Mouse (Mus musculus): ENCODE measurements around the gene Cyp2c68.
"Not testable (repeated sequence)": the region's sequence is repeated elsewhere in the genome, so short reads cannot be mapped to it uniquely, and the experiment has no call there.

The Cyp2c68 gene

DNA sequence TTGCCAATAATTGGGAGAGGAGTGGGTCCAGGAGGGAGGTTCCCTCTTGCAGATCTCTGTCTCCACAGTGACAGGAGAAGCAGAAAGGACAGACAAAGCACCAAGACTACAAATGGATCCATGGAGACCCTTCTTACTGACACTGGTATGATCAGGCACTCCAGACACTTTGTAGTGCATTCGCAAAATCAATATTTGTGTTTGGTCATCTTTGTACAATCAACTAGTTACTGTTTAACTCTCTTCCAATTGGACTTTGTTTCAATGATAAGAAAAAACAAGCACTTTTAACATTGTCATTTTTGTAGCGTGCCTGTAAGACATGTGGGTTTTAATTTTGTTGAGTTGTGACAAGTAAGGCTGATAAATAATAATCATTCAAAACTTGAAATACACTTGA, at the start of gene Cyp2c68:
Gene Cyp2c68, minus strand, starts transcription at position 135 of the 400 bp plus-strand sequence.
- no peak for DNase-seq (ENCODE audit: low spot score in 2 of 2)

DNA sequence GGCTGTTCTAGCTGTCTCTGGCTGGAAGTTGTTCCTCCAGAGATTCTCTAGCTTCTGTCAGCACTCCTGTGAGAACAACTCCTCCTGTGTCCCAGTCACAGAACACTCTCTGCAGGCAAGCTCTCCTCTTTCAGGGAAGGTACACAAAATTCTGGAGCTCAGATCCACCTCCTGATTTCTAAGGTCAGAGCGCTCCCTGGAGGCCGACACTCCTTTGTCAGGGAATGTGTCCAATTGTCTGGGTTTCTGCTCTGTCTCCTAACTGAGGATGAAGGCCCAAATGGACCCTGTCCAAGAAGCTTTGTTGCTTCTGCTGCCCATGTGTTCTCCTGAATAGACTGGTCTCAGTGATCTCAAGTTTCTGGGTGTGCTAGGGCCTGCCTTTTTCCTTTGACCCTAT, 44.6 kb upstream of the Cyp2c68 start:
- DNase-seq (ENCODE audit: low spot score in 2 of 2), result not testable (repeated sequence)

DNA sequence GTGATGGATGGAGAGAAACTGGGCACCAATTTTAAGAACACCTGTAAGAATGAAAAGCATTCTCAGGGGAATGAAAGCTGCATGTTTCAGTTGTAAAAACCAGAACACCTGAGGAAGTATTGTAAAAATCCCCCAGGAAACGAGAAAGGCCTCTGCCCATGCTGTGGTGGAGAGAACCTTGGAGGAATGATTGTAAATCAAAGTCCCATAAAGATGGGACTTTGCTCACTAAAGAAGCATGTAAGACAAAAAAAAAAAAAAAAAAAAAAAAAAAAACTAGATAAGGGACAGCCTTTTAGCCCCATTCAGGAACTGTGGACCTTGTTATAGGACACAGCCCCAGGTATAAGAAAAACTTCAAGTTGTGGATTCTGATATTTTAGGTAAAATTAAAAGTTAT, 4.5 kb upstream of the Cyp2c68 start:
- DNase-seq (ENCODE audit: low spot score in 2 of 2), result no peak

DNA sequence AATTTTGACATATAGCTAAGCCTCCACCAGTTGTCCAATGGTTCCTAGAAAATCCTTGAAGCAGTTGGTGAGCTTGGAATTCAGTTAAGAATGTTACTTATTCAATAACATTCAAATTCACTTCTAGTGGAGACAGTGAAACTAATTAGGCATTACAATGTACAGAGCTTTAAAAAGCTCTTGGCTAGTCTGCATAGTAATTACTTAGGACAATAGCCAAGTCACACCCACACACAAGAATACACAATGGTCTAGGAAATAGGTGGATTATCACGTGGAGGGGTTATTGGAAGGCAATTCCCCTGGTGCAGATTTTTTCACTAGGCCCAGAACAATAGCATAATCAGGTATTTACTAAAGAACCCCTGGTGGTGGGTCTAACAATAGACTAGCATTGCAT, 3.5 kb upstream of the Cyp2c68 start:
- not testable (repeated sequence) for DNase-seq (ENCODE audit: low spot score in 2 of 2)

DNA sequence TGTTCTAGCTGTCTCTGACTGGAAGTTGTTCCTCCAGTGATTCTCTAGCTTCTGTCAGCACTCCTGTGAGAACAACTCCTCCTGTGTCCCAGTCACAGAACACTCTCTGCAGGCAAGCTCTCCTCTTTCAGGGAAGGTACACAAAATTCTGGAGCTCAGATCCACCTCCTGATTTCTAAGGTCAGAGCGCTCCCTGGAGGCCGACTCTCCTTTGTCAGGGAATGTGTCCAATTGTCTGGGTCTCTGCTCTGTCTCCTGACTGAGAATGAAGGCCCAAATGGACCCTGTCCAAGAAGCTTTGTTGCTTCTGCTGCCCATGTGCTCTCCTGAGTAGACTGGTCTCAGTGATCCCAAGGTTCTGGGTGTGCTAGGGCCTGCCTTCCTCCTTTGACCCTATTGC, 29.7 kb downstream of the Cyp2c68 start:
- not testable (repeated sequence) for DNase-seq (ENCODE audit: low spot score in 2 of 2)

DNA sequence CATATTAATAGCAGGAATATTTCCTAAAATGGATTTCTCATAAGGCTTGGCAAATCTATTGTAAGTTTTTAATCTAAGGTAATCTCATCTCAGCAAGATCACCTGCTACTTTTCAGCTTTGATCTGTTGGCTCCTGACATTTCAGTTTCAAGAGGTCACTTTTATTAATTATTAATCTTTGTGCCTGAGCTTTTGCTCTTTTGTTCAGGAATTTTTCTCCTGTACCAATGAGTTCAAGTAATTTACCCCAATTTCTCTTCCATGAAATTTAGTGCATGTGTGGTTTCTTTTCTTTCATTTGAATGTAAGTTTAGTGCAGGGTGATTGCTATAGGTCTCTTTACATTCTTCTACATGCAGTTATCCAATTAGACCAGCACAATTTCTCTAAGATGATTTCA, 75.2 kb downstream of the Cyp2c68 start:
- not testable (repeated sequence) for DNase-seq (ENCODE audit: low spot score in 2 of 2)

DNA sequence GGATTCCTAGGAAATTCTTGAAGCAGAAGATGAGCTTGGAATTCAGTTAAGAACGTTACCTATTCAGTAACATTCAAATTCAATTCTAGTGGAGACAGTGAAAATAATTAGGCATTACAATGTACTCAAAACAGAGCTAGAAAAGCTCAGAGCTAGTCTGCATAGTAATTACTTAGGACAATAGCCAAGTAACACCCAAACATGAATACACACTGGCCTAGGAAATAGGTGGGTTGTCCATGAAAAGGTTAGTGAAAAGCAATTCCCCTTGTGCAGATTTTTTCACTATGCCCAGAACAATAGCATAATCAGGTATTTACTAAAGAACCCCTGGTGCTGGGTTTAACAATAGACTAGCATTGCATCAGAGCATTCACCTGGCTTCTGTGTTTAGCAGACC, 88.5 kb downstream of the Cyp2c68 start:
- DNase-seq (ENCODE audit: low spot score in 2 of 2), result no peak

DNA sequence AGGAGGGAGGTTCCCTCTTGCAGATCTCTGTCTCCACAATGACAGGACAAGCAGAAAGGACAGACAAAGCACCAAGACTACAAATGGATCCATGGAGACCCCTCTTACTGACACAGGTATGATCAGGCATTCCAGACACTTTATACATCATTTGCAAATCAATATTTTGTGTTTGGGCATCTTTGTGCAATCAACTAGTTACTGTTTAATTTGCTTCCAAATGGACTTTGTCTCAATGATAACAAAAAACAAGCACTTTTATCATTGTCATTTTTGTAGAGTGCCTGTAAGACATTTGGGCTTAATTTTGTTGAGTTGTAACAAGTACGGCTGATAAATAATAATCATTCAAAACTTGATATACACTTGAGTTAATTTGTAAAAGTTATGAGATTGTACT, 91.9 kb downstream of the Cyp2c68 start, which contains the start of gene Cyp2c67:
Gene Cyp2c67, minus strand, starts transcription at position 114 of the 400 bp plus-strand sequence.
- no peak for DNase-seq (ENCODE audit: low spot score in 2 of 2)

DNA sequence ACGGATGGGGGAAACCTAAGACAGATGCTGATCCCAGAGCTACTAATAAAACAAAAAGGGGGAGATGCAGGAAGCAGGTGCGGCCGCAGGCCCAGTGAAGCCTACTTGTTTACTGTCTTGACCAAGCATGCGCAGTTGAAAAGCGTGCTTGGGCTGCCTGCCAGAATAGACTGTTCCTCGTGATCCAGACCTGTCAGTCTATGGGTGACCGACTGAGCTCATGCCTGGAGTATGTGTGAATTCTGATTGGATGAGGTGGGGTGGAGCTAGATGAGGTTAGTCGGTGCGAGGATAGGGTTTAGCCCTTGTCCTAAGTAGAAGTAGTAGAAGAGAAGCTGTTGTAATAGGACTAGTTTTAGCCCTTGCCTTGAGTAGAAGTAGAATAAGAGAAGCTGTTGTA, 93.3 kb downstream of the Cyp2c68 start:
- no peak for DNase-seq (ENCODE audit: low spot score in 2 of 2)

DNA sequence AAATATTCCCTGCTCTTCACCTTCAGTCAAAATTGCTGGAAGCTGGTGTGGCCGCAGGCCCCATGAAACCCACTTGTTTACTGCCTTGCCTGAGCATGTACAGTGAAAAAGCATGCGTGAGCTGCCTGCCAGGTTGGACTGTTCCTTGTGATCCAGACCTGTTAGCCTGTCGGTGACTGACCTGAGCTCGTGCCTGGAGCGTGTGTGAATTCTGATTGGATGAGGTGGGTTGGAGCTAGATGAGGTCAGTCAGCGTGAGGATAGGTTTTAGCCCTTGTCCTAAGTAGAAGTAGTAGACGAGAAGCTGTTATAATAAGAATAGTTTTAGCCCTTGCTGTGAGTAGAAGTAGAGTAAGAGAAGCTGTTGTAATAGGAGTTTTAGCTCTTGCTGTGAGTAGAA, 96.3 kb downstream of the Cyp2c68 start:
- not testable (repeated sequence) for DNase-seq (ENCODE audit: low spot score in 2 of 2)
